Mouse (Mus musculus) embryonic facial prominence, embryonic 12.5 days (tissue): ENCODE measurements around the gene Slc38a11. TPM values are rescaled to one million over a fixed set of nuclear protein-coding genes. Genes with fewer than 3 reads are reported as not detected.

Experiments
- ATAC-seq: fragments of 200-750 bp; cut with Nextera tagmentation; 2 replicates; pipeline ENCODE4 v1.8.0; 2017; ENCODE audit not compliant: insufficient number of reproducible peaks, insufficient read depth, low FRiP score, low TSS enrichment
- H3K27ac ChIP-seq: fragments of 300-500 bp; sonication (generic); 2 replicates; pipeline ENCODE4 v1.5.1; 2016; ENCODE audit warnings: mild to moderate bottlenecking
- H3K27me3 ChIP-seq: fragments of 300-500 bp; sonication (generic); 2 replicates; pipeline ENCODE4 v1.6.1; 2016; ENCODE audit warnings: mild to moderate bottlenecking, moderate library complexity
- H3K36me3 ChIP-seq: fragments of 300-500 bp; sonication (generic); 2 replicates; pipeline ENCODE4 v1.6.1; 2016; ENCODE audit warnings: mild to moderate bottlenecking
- H3K4me1 ChIP-seq: fragments of 300-500 bp; sonication (generic); 2 replicates; pipeline ENCODE4 v1.6.1; 2016
- H3K4me2 ChIP-seq: fragments of 300-500 bp; sonication (generic); replicated peaks from 2 replicates; pipeline ENCODE4 v1.6.1; 2016; ENCODE audit warnings: mild to moderate bottlenecking, moderate library complexity
- H3K4me3 ChIP-seq: fragments of 300-500 bp; sonication (generic); 2 replicates; pipeline ENCODE4 v1.5.1; 2016; ENCODE audit warnings: mild to moderate bottlenecking
- H3K9ac ChIP-seq: fragments of 300-500 bp; sonication (generic); 2 replicates; pipeline ENCODE4 v1.6.1; 2016; ENCODE audit warnings: mild to moderate bottlenecking, moderate library complexity
- H3K9me3 ChIP-seq: fragments of 300-500 bp; sonication (generic); 2 replicates; pipeline ENCODE4 v1.6.1; 2016; ENCODE audit warnings: mild to moderate bottlenecking, moderate library complexity
- WGBS: fragments of 180-500 bp; shearing (Covaris S2); methylation state at CpG from one replicate; pipeline ENCODE4 v1.1.7; 2016; 5-methylcytosine and 5-hydroxymethylcytosine counted together
- polyA plus RNA-seq: library from polyadenylated mRNA; unstranded; fragments of >200 nt; fragmentation: Nextera tagmentation; extraction: Ambion mirVana; gene quantifications from 2 replicates; pipeline ENCODE4 v1.2.1, GENCODE M21; 2016

Gene Slc38a11
- polyA plus RNA-seq, 1 experiment from 2014 or later = 0.96 TPM

DNA sequence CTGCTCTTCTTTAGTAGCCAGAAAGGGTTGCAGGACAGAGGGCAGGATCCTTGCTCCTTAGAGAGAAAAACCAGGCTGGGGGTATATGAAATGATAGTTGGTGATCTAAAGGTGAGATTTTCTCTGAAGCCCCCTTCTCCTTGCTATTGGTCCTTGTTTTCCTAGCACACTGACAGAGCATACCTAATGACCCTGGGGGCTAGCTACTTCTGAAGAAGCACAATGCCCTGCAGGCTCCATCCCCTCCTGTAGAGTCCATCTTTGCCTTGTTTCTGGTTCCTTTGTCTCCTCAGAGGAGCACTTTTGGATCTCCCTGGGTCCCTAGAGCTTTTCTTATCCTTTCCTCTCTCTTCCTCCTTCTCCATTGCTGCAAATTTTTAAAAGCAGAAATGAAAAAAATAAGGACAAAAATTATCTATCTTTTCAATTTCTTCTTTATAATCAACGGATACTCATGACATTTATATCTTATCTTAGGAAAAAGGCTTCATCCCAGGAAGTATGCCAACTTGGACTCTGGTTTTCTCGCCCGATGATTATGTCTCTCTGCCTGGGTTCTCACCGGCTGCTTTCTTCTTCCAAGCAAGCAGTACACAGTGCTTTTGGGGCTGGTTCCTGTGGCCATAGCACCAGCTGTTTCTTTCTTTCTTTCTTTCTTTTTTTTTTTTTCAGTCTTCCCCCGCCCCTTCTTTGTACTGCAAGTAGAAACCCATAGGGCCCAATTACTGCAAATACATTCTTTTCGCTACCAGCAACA, 41.7 kb downstream of the Slc38a11 start:
- Histone ChIP-seq H3K4me1 (no peaks in the 10 kb centered on the region), H3K27me3 (no peaks in the 10 kb centered on the region), H3K9me3 (no peaks in the 10 kb centered on the region), H3K9ac (no peak overlapping the region), H3K36me3 (no peaks in the 10 kb centered on the region), H3K27ac (no peak overlapping the region), H3K4me2 (no peak overlapping the region), H3K4me3 (no peak overlapping the region)
- WGBS = 62% methylated on average over 6 of the region's 6 CpGs
- ATAC-seq = no peak

DNA sequence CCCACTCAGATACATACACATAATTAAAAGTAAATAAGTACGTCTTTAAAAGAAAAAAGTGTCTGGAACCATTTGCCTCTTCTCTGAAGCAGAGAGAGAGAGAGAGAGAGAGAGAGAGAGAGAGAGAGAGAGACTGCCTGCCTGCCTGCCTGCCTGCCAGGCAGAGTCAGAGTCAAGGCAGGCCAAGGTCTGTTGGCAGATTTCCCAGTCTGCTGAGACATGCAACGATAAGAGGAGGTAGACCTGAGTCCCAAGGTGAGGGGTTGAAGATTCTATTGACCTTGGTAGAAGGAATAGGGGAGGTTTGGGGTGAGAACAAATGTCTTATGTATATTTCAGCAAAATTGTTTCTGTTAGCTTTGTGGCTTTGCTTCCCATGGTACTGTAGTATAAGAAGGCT, 42.9 kb downstream of the Slc38a11 start:
- Histone ChIP-seq H3K4me3 (no peak overlapping the region), H3K4me1 (no peaks in the 10 kb centered on the region), H3K27ac (no peak overlapping the region), H3K4me2 (no peak overlapping the region), H3K27me3 (no peaks in the 10 kb centered on the region), H3K36me3 (no peaks in the 10 kb centered on the region), H3K9me3 (no peaks in the 10 kb centered on the region), H3K9ac (no peak overlapping the region)
- ATAC-seq = no peak
- WGBS = 59% methylated on average over 2 of the region's 2 CpGs

DNA sequence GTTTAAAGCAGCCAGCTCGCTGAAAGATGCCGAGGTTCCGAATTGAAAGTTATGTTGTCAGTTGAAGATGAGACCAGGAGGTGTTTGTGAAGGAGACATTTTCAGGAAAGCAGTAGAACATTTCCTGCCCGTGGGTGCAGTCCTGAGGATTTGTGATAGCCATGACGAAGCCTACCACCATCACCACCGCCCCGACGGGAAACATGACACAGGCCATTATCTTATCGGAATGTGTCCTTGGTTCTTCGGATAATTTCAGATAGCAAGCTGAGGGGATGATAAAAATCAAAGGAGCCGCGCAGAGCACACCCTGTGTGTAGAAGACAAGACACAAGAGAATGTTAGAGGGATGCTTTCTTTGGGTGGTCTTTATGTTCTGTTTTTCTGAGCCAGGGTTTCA, 47.1 kb downstream of the Slc38a11 start:
- WGBS = 89% methylated on average over 12 of the region's 12 CpGs
- no peak overlapping the region for H3K9ac ChIP-seq
- H3K36me3 ChIP-seq = no peaks in the 10 kb centered on the region
- no peaks in the 10 kb centered on the region for H3K4me1 ChIP-seq
- no peak overlapping the region for H3K27ac ChIP-seq
- no peak for ATAC-seq
- H3K4me2 ChIP-seq = no peak overlapping the region
- no peaks in the 10 kb centered on the region for H3K27me3 ChIP-seq
- no peak overlapping the region for H3K4me3 ChIP-seq
- H3K9me3 ChIP-seq = no peaks in the 10 kb centered on the region

DNA sequence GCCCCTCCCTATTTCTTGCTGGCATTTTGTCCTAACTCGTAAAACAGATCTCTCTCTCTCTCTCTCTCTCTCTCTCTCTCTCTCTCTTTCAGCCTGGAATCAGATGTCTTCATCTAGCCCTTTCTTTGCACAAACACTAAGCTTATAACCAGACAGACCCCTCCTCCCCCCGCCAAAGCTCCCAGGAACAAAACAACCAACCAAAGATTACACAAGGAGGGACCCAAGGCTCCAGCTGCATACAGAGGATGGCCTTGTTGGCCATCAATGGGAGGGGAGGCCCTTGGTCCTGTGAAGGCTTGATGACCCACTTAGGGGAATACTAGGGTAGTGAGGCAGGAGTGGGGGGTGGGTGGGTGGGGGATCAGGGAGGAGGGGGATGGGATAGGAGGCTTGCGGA, 52.6 kb downstream of the Slc38a11 start:
- H3K27me3 ChIP-seq = no peaks in the 10 kb centered on the region
- 69% methylated on average over 3 of the region's 3 CpGs for WGBS
- H3K4me2 ChIP-seq = no peak overlapping the region
- H3K9ac ChIP-seq = no peak overlapping the region
- no peak for ATAC-seq
- no peaks in the 10 kb centered on the region for H3K36me3 ChIP-seq
- no peaks in the 10 kb centered on the region for H3K9me3 ChIP-seq
- H3K4me3 ChIP-seq = no peak overlapping the region
- no peaks in the 10 kb centered on the region for H3K4me1 ChIP-seq
- no peak overlapping the region for H3K27ac ChIP-seq

DNA sequence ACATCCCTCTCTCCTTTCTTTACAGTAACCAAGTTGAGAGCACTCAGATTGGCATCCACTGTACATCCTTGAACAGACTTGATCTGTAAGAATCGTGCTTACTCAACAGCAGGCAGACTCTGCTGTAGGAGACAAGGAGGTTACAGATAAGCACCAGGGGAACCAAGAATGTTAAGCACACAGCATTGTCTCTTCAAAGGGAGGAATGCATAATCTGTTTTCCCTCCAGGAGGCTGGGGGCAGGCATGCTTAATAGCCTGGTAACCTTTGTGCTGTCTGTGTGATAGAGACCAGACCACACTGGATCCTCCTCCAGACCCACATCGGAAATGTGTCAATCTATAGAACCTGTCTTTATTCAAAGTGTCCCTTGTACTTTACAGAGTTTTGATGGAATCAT, 67.3 kb downstream of the Slc38a11 start:
- no peaks in the 10 kb centered on the region for H3K4me1 ChIP-seq
- H3K9ac ChIP-seq = no peak overlapping the region
- no peak overlapping the region for H3K4me3 ChIP-seq
- H3K27me3 ChIP-seq = no peaks in the 10 kb centered on the region
- H3K27ac ChIP-seq = no peak overlapping the region
- H3K4me2 ChIP-seq = no peak overlapping the region
- WGBS = 33% methylated on average over 2 of the region's 2 CpGs
- H3K9me3 ChIP-seq = no peaks in the 10 kb centered on the region
- no peaks in the 10 kb centered on the region for H3K36me3 ChIP-seq
- ATAC-seq = no peak

DNA sequence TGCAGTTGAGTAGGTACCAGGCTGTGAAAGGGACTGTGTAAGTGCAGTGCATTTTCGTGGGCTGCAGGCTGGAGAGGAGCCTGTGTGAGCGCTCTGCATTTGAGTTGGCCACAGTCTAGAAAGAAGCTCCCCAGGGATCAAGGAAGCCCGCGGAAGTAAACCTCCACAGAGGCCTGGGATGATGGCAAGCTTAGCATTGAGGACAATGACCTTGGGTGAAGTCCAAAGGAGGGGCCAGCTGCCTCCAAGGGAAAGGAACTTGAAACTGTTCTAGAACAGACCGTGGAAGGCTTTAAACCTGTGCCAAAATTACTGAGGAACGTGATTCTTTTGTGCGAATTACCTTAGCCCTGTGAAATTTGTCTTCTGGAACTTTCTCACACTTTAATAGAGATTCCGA, 69.7 kb downstream of the Slc38a11 start:
- Histone ChIP-seq H3K9me3 (no peaks in the 10 kb centered on the region), H3K9ac (no peak overlapping the region), H3K27me3 (no peaks in the 10 kb centered on the region), H3K27ac (no peak overlapping the region), H3K4me2 (no peak overlapping the region), H3K4me1 (no peaks in the 10 kb centered on the region), H3K36me3 (no peaks in the 10 kb centered on the region), H3K4me3 (no peak overlapping the region)
- WGBS = 73% methylated on average over 8 of the region's 8 CpGs
- no peak for ATAC-seq

DNA sequence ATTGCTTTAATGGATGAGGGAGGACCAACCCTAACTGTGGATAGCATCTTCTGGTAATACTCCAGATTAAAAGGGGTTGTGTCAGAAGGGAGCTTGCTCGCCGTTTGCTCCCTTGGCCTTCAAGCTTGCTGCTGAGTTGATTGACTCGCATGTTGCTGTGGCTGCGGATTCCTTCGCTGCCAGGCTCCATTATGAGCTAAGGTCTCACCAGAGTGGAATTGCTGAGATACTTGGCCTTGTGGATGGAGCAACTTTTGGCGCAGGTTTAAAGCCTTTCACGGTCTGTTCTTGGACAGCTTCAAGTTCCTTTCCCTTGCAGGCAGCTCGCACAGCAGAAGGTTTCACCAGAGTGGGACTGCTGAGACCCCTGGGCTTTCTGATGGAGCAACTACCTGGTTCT, 70.4 kb downstream of the Slc38a11 start:
- no peaks in the 10 kb centered on the region for H3K4me1 ChIP-seq
- 93% methylated on average over 8 of the region's 8 CpGs for WGBS
- no peak overlapping the region for H3K4me3 ChIP-seq
- no peak overlapping the region for H3K27ac ChIP-seq
- no peak overlapping the region for H3K9ac ChIP-seq
- H3K9me3 ChIP-seq = no peaks in the 10 kb centered on the region
- H3K36me3 ChIP-seq = no peaks in the 10 kb centered on the region
- H3K4me2 ChIP-seq = no peak overlapping the region
- ATAC-seq = no peak
- no peaks in the 10 kb centered on the region for H3K27me3 ChIP-seq

DNA sequence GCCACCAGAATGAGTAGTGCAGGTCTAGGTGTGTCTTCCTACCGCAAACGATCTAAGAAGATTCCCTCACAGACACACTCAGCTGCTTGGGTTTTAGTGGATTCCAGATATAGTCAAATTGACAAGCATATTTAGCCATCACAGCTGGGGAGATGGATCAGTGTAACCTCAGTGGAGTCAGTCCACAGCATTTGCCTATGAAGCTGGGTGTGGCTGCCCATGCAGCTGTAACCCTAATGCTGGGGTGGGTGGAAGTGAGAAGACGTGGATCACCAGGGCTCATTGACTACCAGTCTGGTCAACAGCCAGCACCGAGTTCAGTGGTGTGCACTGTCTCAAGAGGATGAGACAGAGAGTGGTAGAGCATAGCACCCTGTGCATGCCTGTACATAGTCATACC, 74.1 kb downstream of the Slc38a11 start:
- WGBS = 85% methylated on average over 4 of the region's 4 CpGs
- H3K9me3 ChIP-seq = no peaks in the 10 kb centered on the region
- no peak for ATAC-seq
- no peaks in the 10 kb centered on the region for H3K36me3 ChIP-seq
- no peak overlapping the region for H3K4me3 ChIP-seq
- H3K9ac ChIP-seq = no peak overlapping the region
- H3K4me2 ChIP-seq = no peak overlapping the region
- H3K27me3 ChIP-seq = no peaks in the 10 kb centered on the region
- no peaks in the 10 kb centered on the region for H3K4me1 ChIP-seq
- no peak overlapping the region for H3K27ac ChIP-seq

DNA sequence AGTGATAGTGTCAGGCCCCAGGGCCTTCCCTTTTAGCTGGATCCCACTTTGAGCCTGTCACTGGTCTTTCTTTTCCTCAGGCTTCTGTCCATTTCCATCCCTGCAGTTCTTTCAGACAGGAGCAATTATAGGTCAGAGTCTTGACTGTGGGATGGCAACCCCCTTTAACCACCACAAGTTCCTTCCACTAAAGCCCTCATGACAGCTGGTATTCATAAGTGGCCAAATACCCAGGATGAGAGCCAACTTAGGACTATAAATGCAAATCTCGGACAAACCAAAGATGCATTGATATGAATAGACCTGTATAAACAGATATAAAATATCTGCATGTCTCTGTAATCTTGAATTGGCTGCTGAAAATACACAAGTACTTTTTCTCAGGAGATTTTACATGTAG, 75.1 kb downstream of the Slc38a11 start:
- Histone ChIP-seq H3K27me3 (no peaks in the 10 kb centered on the region), H3K4me1 (no peaks in the 10 kb centered on the region), H3K36me3 (no peaks in the 10 kb centered on the region), H3K9me3 (no peaks in the 10 kb centered on the region), H3K4me3 (no peak overlapping the region), H3K4me2 (no peak overlapping the region), H3K9ac (no peak overlapping the region), H3K27ac (no peak overlapping the region)
- WGBS = 71% methylated on average over 1 of the region's 1 CpGs
- ATAC-seq = no peak

DNA sequence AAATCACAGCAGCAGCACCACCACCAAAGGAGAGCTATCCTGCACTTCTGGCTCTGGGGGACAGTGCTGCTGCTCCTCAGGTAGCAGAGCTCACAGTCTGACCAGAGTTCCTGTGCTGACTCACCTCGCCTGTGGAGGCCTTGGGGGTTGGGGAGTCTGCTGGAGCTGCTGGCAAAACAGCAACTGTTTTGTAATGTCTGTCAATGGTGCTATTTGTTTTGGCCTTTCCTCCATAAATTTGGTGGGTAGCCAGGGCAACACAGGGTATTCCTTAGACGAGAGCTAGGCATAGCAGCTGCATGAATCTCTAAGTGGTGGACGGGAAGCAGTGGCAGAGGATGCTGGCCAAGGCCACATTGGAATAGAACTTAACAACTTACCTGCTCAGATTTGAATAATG, 78.5 kb downstream of the Slc38a11 start:
- Histone ChIP-seq H3K4me3 (no peak overlapping the region), H3K27me3 (no peaks in the 10 kb centered on the region), H3K9ac (no peak overlapping the region), H3K9me3 (no peaks in the 10 kb centered on the region), H3K36me3 (no peaks in the 10 kb centered on the region), H3K4me1 (no peaks in the 10 kb centered on the region), H3K27ac (no peak overlapping the region), H3K4me2 (no peak overlapping the region)
- 46% methylated on average over 3 of the region's 3 CpGs for WGBS
- no peak for ATAC-seq

DNA sequence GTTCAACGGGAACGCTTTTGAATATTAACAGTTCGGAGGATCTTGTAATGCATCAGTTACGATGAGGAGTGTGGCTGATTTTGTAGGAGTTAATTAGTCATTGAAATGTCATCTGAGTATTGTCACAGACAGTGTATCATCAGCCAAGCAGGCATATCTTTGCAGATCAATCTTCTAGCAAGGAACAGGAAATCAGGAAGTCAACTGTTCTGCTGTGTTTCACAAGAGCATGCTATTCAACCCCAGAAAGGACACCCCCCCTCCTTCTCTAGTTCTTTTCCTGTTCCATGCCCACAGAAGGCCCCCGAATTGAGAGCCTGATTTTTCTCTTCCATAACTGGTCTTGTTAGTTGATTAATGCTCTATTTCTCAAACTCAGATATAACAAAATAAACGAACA, 80.9 kb downstream of the Slc38a11 start:
- ATAC-seq = no peak
- Histone ChIP-seq H3K27me3 (no peaks in the 10 kb centered on the region), H3K27ac (no peak overlapping the region), H3K9me3 (no peaks in the 10 kb centered on the region), H3K9ac (no peak overlapping the region), H3K4me2 (no peak overlapping the region), H3K4me3 (no peak overlapping the region), H3K36me3 (no peaks in the 10 kb centered on the region), H3K4me1 (no peaks in the 10 kb centered on the region)
- WGBS = 85% methylated on average over 6 of the region's 6 CpGs

DNA sequence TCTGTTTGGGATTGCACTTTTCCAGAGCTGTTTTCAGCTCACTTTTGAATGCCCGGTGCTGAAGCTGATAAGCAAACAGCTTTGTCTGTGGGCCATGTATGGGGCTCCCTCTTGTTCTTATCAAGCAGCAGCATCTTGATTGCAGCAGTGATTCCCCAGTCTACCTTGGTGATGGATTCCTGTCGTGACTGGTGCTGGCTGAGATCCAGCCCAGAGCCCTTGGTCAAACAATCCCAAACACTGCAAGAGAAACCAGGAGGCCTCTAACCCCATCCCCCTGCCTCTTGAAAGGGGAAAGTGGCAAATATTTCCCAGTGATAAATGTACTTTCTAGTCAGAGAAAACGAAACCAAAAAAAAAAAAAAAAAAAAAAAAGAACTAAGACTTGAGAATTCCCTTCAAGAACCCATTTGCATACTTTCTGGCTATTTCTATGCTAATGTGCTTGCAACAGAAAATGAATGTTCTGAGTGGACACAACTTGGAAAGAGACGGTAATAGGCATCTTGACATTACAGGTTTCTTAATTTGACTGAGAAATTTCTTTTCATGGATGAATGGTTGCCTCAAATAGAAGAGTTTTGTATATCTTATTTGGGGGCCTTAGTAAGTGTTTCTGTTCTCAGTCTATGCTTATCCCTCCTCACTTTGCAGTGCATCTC, 84.7 kb downstream of the Slc38a11 start:
- Histone ChIP-seq H3K9me3 (no peaks in the 10 kb centered on the region), H3K27ac (no peak overlapping the region), H3K4me1 (no peaks in the 10 kb centered on the region), H3K36me3 (no peaks in the 10 kb centered on the region), H3K27me3 (no peaks in the 10 kb centered on the region), H3K9ac (no peak overlapping the region), H3K4me2 (no peak overlapping the region), H3K4me3 (no peak overlapping the region)
- no peak for ATAC-seq
- WGBS = 42% methylated on average over 4 of the region's 4 CpGs
